9 mouse cellular contexts compared by ENCODE assay signal in the genomic region with DNA sequence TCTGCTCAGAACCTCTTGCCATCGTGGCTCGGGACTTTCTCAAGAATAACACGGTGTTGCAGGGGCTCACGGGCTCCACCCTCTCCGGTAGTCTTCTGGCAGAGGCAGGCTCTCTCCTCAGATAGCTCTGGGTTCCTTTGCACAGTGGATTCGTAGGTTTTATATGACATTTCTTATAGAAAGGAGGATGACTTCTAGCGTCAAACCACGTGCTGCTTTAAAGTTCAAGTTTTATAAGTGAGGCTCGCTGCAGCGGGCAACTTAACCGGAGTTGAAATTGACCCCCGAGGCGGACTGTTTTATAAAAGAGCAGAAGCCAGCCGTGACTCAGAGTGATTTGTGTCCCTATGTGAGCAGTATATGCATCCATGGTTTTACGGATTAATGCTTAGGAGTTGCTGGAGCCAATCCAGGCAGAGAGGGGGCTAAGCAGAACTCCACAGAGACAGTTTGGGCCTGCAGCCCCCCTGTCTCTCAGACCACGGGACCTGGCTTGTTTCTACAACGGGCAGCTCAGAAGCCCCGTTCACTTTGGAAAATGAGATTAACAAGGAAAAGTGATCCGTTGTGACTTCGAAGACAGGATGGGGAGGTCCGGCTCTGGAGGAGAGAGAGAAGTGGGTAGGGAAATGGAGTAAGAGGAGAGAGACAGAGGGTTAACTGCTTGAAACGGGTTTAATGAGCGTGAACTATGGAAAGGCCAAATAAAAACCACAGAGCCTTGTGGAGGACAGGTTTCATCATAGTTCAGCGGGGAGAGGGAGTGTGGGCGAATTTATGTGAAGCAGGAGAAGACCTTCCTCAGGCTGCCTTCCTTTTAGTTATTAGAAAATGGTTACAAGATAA. TPM values are rescaled to one million over a fixed set of nuclear protein-coding genes. Genes with fewer than 3 reads are reported as not detected.
DNase-seq lines count a peak whose midpoint lies in the region; ATAC-seq lines count a peak whose summit lies in the region.
"Had no signal": no experiment of that assay in that cellular context is flagged by ENCODE, and none has a peak within 500 bp of the region (broad histone marks: within the 10 kb centered on the region; RNA-seq: fewer than 3 reads in every experiment).

No protein-coding gene starts in this region.

- H3K27me3 ChIP-seq in heart, embryonic 13.5 days (replicated peaks), result peaks cover 5% of the 10 kb centered on the region; the same call in 1 of the 2 replicates
- H3K27me3 ChIP-seq in neural tube, embryonic 12.5 days (replicated peaks), result peaks cover 5% of the 10 kb centered on the region; the same call in 1 of the 2 replicates
- H3K27me3 ChIP-seq in limb, embryonic 13.5 days, result peaks cover 11% of the 10 kb centered on the region; the same call in 1 of the 2 replicates

- no peaks in the 10 kb centered on the region for H3K9me3 ChIP-seq in heart, embryonic 13.5 days
- H3K9me3 ChIP-seq in neural tube, embryonic 12.5 days, result no peaks in the 10 kb centered on the region
- no peaks in the 10 kb centered on the region for H3K9me3 ChIP-seq in limb, embryonic 13.5 days
- H3K9me3 ChIP-seq: G1E had no signal

- peak overlapping the region; percentile 66 for H3K9ac ChIP-seq in heart, embryonic 13.5 days
- no peak overlapping the region for H3K9ac ChIP-seq in neural tube, embryonic 12.5 days
- H3K9ac ChIP-seq in limb, embryonic 13.5 days, result no peak overlapping the region
- H3K9ac ChIP-seq: liver, embryonic 14.5 days had no signal

- no peak for DNase-seq in heart, postnatal 36 days
- DNase-seq in neural tube, embryonic 10.5 days (ENCODE audit: extremely low spot score, low spot score), result no peak
- DNase-seq in layer of hippocampus, postnatal 14 days (ENCODE audit: low spot score in 2 of 2), result no peak
- DNase-seq in gastrocnemius, postnatal 36 days, result no peak

- no peaks in the 10 kb centered on the region for H3K36me3 ChIP-seq in heart, embryonic 13.5 days
- no peaks in the 10 kb centered on the region for H3K36me3 ChIP-seq in neural tube, embryonic 12.5 days
- H3K36me3 ChIP-seq in limb, embryonic 13.5 days, result no peaks in the 10 kb centered on the region
- H3K36me3 ChIP-seq: G1E had no signal

- H3K4me2 ChIP-seq in heart, embryonic 13.5 days, result peak overlapping the region; percentile 61
- peak overlapping the region; percentile 33 for H3K4me2 ChIP-seq in neural tube, embryonic 12.5 days (replicated peaks)
- peak overlapping the region; percentile 55 for H3K4me2 ChIP-seq in limb, embryonic 13.5 days (replicated peaks)

- no peak overlapping the region for H3K27ac ChIP-seq in heart, embryonic 13.5 days (replicated peaks)
- no peak overlapping the region for H3K27ac ChIP-seq in neural tube, embryonic 12.5 days
- peak overlapping the region; percentile 72; the same call in 1 of the 2 replicates for H3K27ac ChIP-seq in limb, embryonic 13.5 days
- H3K27ac ChIP-seq: liver, embryonic 14.5 days had no signal

- H3K4me3 ChIP-seq in heart, embryonic 13.5 days, result peak overlapping the region; percentile 29
- H3K4me3 ChIP-seq in neural tube, embryonic 12.5 days, result no peak overlapping the region
- peak overlapping the region; percentile 18 for H3K4me3 ChIP-seq in limb, embryonic 13.5 days

- WGBS in heart, embryonic 13.5 days, result 50% methylated on average over 25 of the region's 25 CpGs
- 57% methylated on average over 25 of the region's 25 CpGs for WGBS in neural tube, embryonic 12.5 days
- 17% methylated on average over 25 of the region's 25 CpGs for WGBS in limb, embryonic 13.5 days

- H3K4me1 ChIP-seq in heart, embryonic 13.5 days, result peaks cover 32% of the 10 kb centered on the region
- H3K4me1 ChIP-seq in neural tube, embryonic 12.5 days, result peaks cover 30% of the 10 kb centered on the region
- H3K4me1 ChIP-seq in limb, embryonic 13.5 days, result peaks cover 35% of the 10 kb centered on the region

- intact Hi-C loops in heart, postnatal 36 days (cut with DNase I), result loop anchor here (1.0 to 10.0 kb wide), 6 partner anchors 126 to 740 kb away; no protein-coding TSS in a partner anchor
- intact Hi-C loops in gastrocnemius, postnatal 36 days (cut with DNase I), result loop anchor here (5.0 kb wide), 4 partner anchors 74 to 234 kb away; no protein-coding TSS in a partner anchor

- ATAC-seq in heart, embryonic 13.5 days (ENCODE audit: extremely low read depth, insufficient number of reproducible peaks, low FRiP score, low TSS enrichment), result no peak
- ATAC-seq in neural tube, embryonic 12.5 days (ENCODE audit: low FRiP score, low read depth), result no peak
- ATAC-seq in limb, embryonic 13.5 days (ENCODE audit: low FRiP score, low read depth), result peak; percentile 49

RNA-seq across cellular contexts. Expression of a gene that starts 4.0 kb away (rescaled TPM):
- 110 and 126 TPM in 2 replicates for polyA plus RNA-seq in heart, embryonic 13.5 days (2015; fragmentation: Nextera tagmentation; extraction: Ambion mirVana)
- 100 to 1,000 TPM in 1 of 2 experiments, 10 to 100 TPM in 1; 95.6 to 123 TPM for total RNA-seq in heart, postnatal 36 days (2021)
- polyA plus RNA-seq in neural tube, embryonic 12.5 days (2016; fragmentation: Nextera tagmentation; extraction: Ambion mirVana), result 128 and 150 TPM in 2 replicates
- 129 and 140 TPM in 2 replicates for polyA plus RNA-seq in limb, embryonic 13.5 days (2015; fragmentation: Nextera tagmentation; extraction: Ambion mirVana)
- total RNA-seq in layer of hippocampus, postnatal 14 days (2021), result 10 to 100 TPM; 61.5 to 66.8 TPM
- 100 to 1,000 TPM; 159 to 169 TPM for total RNA-seq in gastrocnemius, postnatal 36 days (2021)

RNA-seq across cellular contexts. Expression of a gene that starts 54.4 kb away (rescaled TPM):
- 85.0 and 87.3 TPM in 2 replicates for polyA plus RNA-seq in heart, embryonic 13.5 days (2015; fragmentation: Nextera tagmentation; extraction: Ambion mirVana)
- total RNA-seq in heart, postnatal 36 days (2021), result under 1 TPM in 1 of 2 experiments, not detected in 1; 0.22 TPM
- 410 and 431 TPM in 2 replicates for polyA plus RNA-seq in neural tube, embryonic 12.5 days (2016; fragmentation: Nextera tagmentation; extraction: Ambion mirVana)
- 344 and 367 TPM in 2 replicates for polyA plus RNA-seq in limb, embryonic 13.5 days (2015; fragmentation: Nextera tagmentation; extraction: Ambion mirVana)
- total RNA-seq in layer of hippocampus, postnatal 14 days (2021), result 100 to 1,000 TPM in 1 of 2 experiments, 10 to 100 TPM in 1; 56.4 to 116 TPM
- under 1 TPM; 0.38 to 0.64 TPM for total RNA-seq in gastrocnemius, postnatal 36 days (2021)
- polyA plus RNA-seq: G1E had no signal

Comparison
In these comparisons a context has a peak if more than half of its experiments do, and no peak if none do; other contexts are left out.
1. RNA of a gene that starts 54.4 kb away (total RNA-seq): 56.4 to 116 TPM in layer of hippocampus, postnatal 14 days; 0.38 to 0.64 TPM in gastrocnemius, postnatal 36 days and 0.22 TPM in heart, postnatal 36 days; every median in the first group is over 10 times any median in the second.
2. Peak in every context shown above with its lines, with median percentiles within 50 percentile points of each other: H3K4me2 ChIP-seq.